Mouse (Mus musculus) heart, adult 2 months (tissue): ENCODE data around the gene Ncln.

Source experiments
- CTCF ChIP-seq: fragments of 200-600 bp; IDR thresholded peaks from 2 replicates; pipeline ENCODE4 v1.8.1; 2022; ENCODE audit warnings: antibody characterized with exemption, mild to moderate bottlenecking, moderate library complexity
- EP300 ChIP-seq: fragments of 200-500 bp; IDR thresholded peaks from 2 replicates; pipeline ENCODE4 v1.6.1; 2011; ENCODE audit warnings: low read depth, low read length, control low read depth; ENCODE audit not compliant: insufficient read depth
- POLR2A ChIP-seq: fragments of 200-500 bp; IDR thresholded peaks from 2 replicates; pipeline ENCODE4 v1.6.1; 2011; ENCODE audit warnings: mild to moderate bottlenecking, low read depth, low read length, control low read depth; ENCODE audit not compliant: insufficient read depth

DNA sequence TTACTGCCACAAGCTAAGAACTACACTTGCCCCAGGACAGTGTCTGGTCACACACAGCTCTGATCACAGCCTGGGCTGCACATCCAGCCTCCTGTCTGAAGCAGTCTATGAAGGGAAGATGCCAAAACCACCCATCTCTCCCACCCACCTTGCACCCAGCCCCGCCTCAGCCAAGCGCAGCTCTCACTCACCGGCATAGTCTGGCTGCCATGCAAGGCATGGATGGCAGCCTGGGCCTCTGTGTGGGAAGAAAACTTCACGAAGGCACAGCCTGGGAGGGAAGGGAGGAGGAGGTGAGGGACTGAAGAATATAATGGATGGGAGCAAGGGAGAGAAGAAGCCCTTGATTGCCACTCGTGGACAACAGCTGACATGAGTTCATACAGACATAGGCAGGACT lies 26.9 kb downstream of the Ncln start:
- TF ChIP-seq CTCF = no peak
- no peak for TF ChIP-seq EP300
- TF ChIP-seq POLR2A = no peak
